Mouse (Mus musculus) CH12.LX (cell line): ENCODE measurements around the gene Traf4. TPM values are rescaled to one million over a fixed set of nuclear protein-coding genes. Genes with fewer than 3 reads are reported as not detected.

Source experiments
- DNase-seq: peaks from one replicate; pipeline ENCODE4 v3.0.0-alpha.2; 2013; ENCODE audit errors: extremely low read depth
- H3K27ac ChIP-seq: 2 replicates; pipeline ENCODE4 v1.5.1; 2012; ENCODE audit warnings: low read depth, mild to moderate bottlenecking, control low read depth, moderate library complexity; ENCODE audit not compliant: insufficient read depth
- H3K27me3 ChIP-seq: replicated peaks from 2 replicates; pipeline ENCODE3; 2012; ENCODE audit warnings: inconsistent platforms
- H3K36me3 ChIP-seq, 2 experiments: replicated peaks in 1 of 2; 2 replicates each; pipeline versions ENCODE3 to v1.6.1; 2012; ENCODE audit warnings: inconsistent platforms in 1 of 2, low read length in 1 of 2, mild to moderate bottlenecking in 1 of 2, mixed read lengths in 1 of 2, moderate library complexity in 1 of 2; ENCODE audit not compliant: control insufficient read depth in 1 of 2, insufficient read depth in 1 of 2
- H3K4me1 ChIP-seq, 2 experiments: 2 replicates each; pipeline ENCODE4 v1.6.1; 2012; ENCODE audit warnings: inconsistent platforms in 1 of 2, moderate library complexity in 1 of 2; ENCODE audit not compliant: insufficient read depth in 2 of 2, control insufficient read depth in 1 of 2
- H3K4me2 ChIP-seq: 2 replicates; pipeline ENCODE4 v1.6.1; 2012; ENCODE audit warnings: low read depth, mild to moderate bottlenecking, control low read depth; ENCODE audit not compliant: poor library complexity, insufficient read depth, severe bottlenecking
- H3K4me3 ChIP-seq, 3 experiments: fragments of 150-350 bp in 1 of 3; sonication (generic) in 1 of 3; replicated peaks in 1 of 3; 2 replicates each; pipeline versions ENCODE3 to v1.5.1; 2011 to 2012; ENCODE audit warnings: low read depth in 2 of 3, low read length in 2 of 3, mild to moderate bottlenecking in 2 of 3, moderate library complexity in 2 of 3, control low read depth in 1 of 3, improper control_type of control experiment in 1 of 3, inconsistent platforms in 1 of 3, mixed read lengths in 1 of 3; ENCODE audit not compliant: poor library complexity in 1 of 3
- H3K79me2 ChIP-seq: replicated peaks from 2 replicates; pipeline ENCODE4 v1.6.1; 2012; ENCODE audit warnings: mild to moderate bottlenecking, moderate library complexity; ENCODE audit not compliant: control insufficient read depth, poor library complexity, insufficient read depth, severe bottlenecking; ENCODE audit errors: extremely low read depth
- H3K9ac ChIP-seq: 2 replicates; pipeline ENCODE4 v1.6.1; 2012; ENCODE audit warnings: low read depth, mild to moderate bottlenecking, control low read depth, moderate library complexity; ENCODE audit not compliant: insufficient read depth
- H3K9me3 ChIP-seq: replicated peaks from 2 replicates; pipeline ENCODE3; 2012; ENCODE audit warnings: low read length, inconsistent platforms, mixed read lengths
- CHD1 ChIP-seq: IDR thresholded peaks from 2 replicates; pipeline ENCODE4 v1.6.1; 2012; ENCODE audit warnings: low read depth, low read length, improper control_type of control experiment, inconsistent platforms
- CHD2 ChIP-seq: IDR thresholded peaks from 2 replicates; pipeline ENCODE4 v1.6.1; 2011; ENCODE audit warnings: low read length, improper control_type of control experiment
- CTCF ChIP-seq, 2 experiments: IDR thresholded peaks in 1 of 2; conservative IDR thresholded peaks in 1 of 2; 2 replicates each; pipeline ENCODE4 v1.5.1; 2011 to 2012; ENCODE audit warnings: low read depth in 2 of 2, low read length in 2 of 2, improper control_type of control experiment in 1 of 2, inconsistent platforms in 1 of 2, mild to moderate bottlenecking in 1 of 2, moderate library complexity in 1 of 2
- ELF1 ChIP-seq: IDR thresholded peaks from 2 replicates; pipeline ENCODE4 v1.6.1; 2014; ENCODE audit warnings: low read depth, mild to moderate bottlenecking, inconsistent platforms, low read length, improper control_type of control experiment
- EP300 ChIP-seq: IDR thresholded peaks from 2 replicates; pipeline ENCODE4 v1.6.1; 2011; ENCODE audit warnings: low read length, improper control_type of control experiment
- ETS1 ChIP-seq: conservative IDR thresholded peaks from 2 replicates; pipeline ENCODE4 v1.6.1; 2012; ENCODE audit warnings: low read depth, mild to moderate bottlenecking, inconsistent platforms, low read length, improper control_type of control experiment, moderate library complexity
- IRF4 ChIP-seq: IDR thresholded peaks from 2 replicates; pipeline ENCODE4 v1.6.1; 2014; ENCODE audit warnings: low read depth, mild to moderate bottlenecking, inconsistent platforms, low read length, improper control_type of control experiment
- JUN ChIP-seq: IDR thresholded peaks from 2 replicates; pipeline ENCODE4 v1.6.1; 2011; ENCODE audit warnings: low read depth, mild to moderate bottlenecking, low read length, improper control_type of control experiment, moderate library complexity; ENCODE audit not compliant: insufficient read depth
- JUND ChIP-seq: conservative IDR thresholded peaks from 2 replicates; pipeline ENCODE4 v1.6.1; 2011; ENCODE audit warnings: low read depth, low read length, improper control_type of control experiment
- MAX ChIP-seq: IDR thresholded peaks from 2 replicates; pipeline ENCODE4 v1.6.1; 2011; ENCODE audit warnings: low read length, improper control_type of control experiment
- MAZ ChIP-seq: IDR thresholded peaks from 2 replicates; pipeline ENCODE4 v1.6.1; 2012; ENCODE audit warnings: low read depth, mild to moderate bottlenecking, inconsistent platforms, low read length, improper control_type of control experiment, moderate library complexity
- MEF2A ChIP-seq: IDR thresholded peaks from 2 replicates; pipeline ENCODE4 v1.6.1; 2014; ENCODE audit warnings: low read depth, mild to moderate bottlenecking, inconsistent platforms, low read length, improper control_type of control experiment, borderline replicate concordance
- MXI1 ChIP-seq: IDR thresholded peaks from 2 replicates; pipeline ENCODE4 v1.6.1; 2011; ENCODE audit warnings: mild to moderate bottlenecking, low read depth, low read length, improper control_type of control experiment
- MYC ChIP-seq: IDR thresholded peaks from 2 replicates; pipeline ENCODE4 v1.6.1; 2011; ENCODE audit warnings: low read depth, mild to moderate bottlenecking, improper control_type of control experiment, low read length
- NELFE ChIP-seq: IDR thresholded peaks from 2 replicates; pipeline ENCODE4 v1.6.1; 2011; ENCODE audit warnings: low read depth, low read length, improper control_type of control experiment
- PAX5 ChIP-seq: IDR thresholded peaks from 2 replicates; pipeline ENCODE4 v1.6.1; 2012; ENCODE audit warnings: low read length, inconsistent platforms, mixed read lengths
- POLR2AphosphoS2 ChIP-seq: IDR thresholded peaks from 2 replicates; pipeline ENCODE4 v1.6.1; 2011; ENCODE audit warnings: low read depth, low read length, improper control_type of control experiment
- RAD21 ChIP-seq: IDR thresholded peaks from 2 replicates; pipeline ENCODE4 v1.6.1; 2011; ENCODE audit warnings: low read depth, mild to moderate bottlenecking, low read length, improper control_type of control experiment, moderate library complexity
- SIN3A ChIP-seq: IDR thresholded peaks from 2 replicates; pipeline ENCODE4 v1.6.1; 2012; ENCODE audit warnings: low read length, improper control_type of control experiment, inconsistent platforms
- TCF12 ChIP-seq: IDR thresholded peaks from 2 replicates; pipeline ENCODE4 v1.6.1; 2014; ENCODE audit warnings: low read depth, mild to moderate bottlenecking, inconsistent platforms, low read length, improper control_type of control experiment
- UBTF ChIP-seq: IDR thresholded peaks from 2 replicates; pipeline ENCODE4 v1.6.1; 2012; ENCODE audit warnings: low read depth, mild to moderate bottlenecking, inconsistent platforms, low read length, improper control_type of control experiment, moderate library complexity
- ZC3H11A ChIP-seq: IDR thresholded peaks from 2 replicates; pipeline ENCODE4 v1.6.1; 2012; ENCODE audit warnings: low read depth, mild to moderate bottlenecking, inconsistent platforms, low read length, improper control_type of control experiment
- ZNF384 ChIP-seq: IDR thresholded peaks from 2 replicates; pipeline ENCODE4 v1.6.1; 2012; ENCODE audit warnings: low read depth, low read length, improper control_type of control experiment, inconsistent platforms
- dilution Hi-C: fragments of 300-500 bp; cut with MboI; formaldehyde crosslinking; loops from 2 replicates; pipeline ENCODE4 v1.14.3; 2020; ENCODE audit warnings: low sequenced_read_pairs; ENCODE audit not compliant: extremely low pct_unique_long_range_greater_than_20kb, extremely low pct_ligation_motif_present
- in situ Hi-C: fragments of 300-500 bp; cut with MboI; formaldehyde crosslinking; loops from 3 replicates; pipeline ENCODE4 v1.14.3; 2019; ENCODE audit warnings: low sequenced_read_pairs, low pct_ligation_motif_present, low pct_unique_long_range_greater_than_20kb, mixed read lengths
- polyA plus RNA-seq: library from polyadenylated mRNA; unstranded; fragments of >175 nt; gene quantifications from 2 replicates; pipeline ENCODE4 v1.2.1, GENCODE M21; 2012; ENCODE audit warnings: low read depth; ENCODE audit not compliant: insufficient read length
- total RNA-seq, 2 experiments: library from RNA; depleted of rRNA; stranded (reverse); fragments of 300-350 nt in 1 of 2; fragments of >200 nt in 1 of 2; gene quantifications; 2 replicates each; pipeline ENCODE4 v1.2.3; 2012 to 2014

Traf4 gene
- total and polyA plus RNA-seq, 3 experiments, result 20.8 to 68.7 (median 55.9) TPM

- TF ChIP-seq MYC (no peak), MAX (no peak), JUND (no peak), CHD1 (no peak), POLR2AphosphoS2 (peak; percentile 17; the same call in 1 of the 2 replicates), PAX5 (no peak), ETS1 (peak; percentile 19)
- TF ChIP-seq, all 38 proteins: peak for 13
Measured at GRCm38 (mm10) chr11:78163045-78163444, 2.3 kb downstream of the Traf4 start (continued).

GRCm38 (mm10) chr11:78162504-78162903 lies 2.9 kb downstream of the Traf4 start:
- Histone ChIP-seq H3K27ac (peak overlapping the region; percentile 91; the same call in 1 of the 2 replicates), H3K4me3 (peak overlapping the region in 2 of 3 experiments; percentile 73 to 97), H3K9me3 (no peaks in the 10 kb centered on the region), H3K36me3 (peaks cover 44 to 59% of the 10 kb centered on the region in 2 experiments), H3K27me3 (no peaks in the 10 kb centered on the region), H3K4me1 (peaks cover 24 to 53% of the 10 kb centered on the region in 2 experiments), H3K9ac (peak overlapping the region; percentile 68), H3K79me2 (peaks cover 33% of the 10 kb centered on the region), H3K4me2 (peak overlapping the region; percentile 79)
- TF ChIP-seq ZC3H11A, result no peak
- peak; percentile 74 for TF ChIP-seq TCF12
- TF ChIP-seq CTCF (conservative IDR thresholded peaks at IDR 0.05 in 1 of 2, IDR thresholded peaks at IDR 0.05 in 1 of 2; ENCODE audit: low read depth in 2 of 2, low read length in 2 of 2), result no peak
- TF ChIP-seq JUND, result no peak
- TF ChIP-seq CHD2, result peak; percentile 20; the same call in 1 of the 2 replicates
- no peak for TF ChIP-seq SIN3A
- no peak for TF ChIP-seq ZNF384
- no peak for TF ChIP-seq UBTF
- TF ChIP-seq EP300, result 0 out of 2 replicates have a peak, but pooled peaks have one; percentile 12
- TF ChIP-seq RAD21, result no peak
- TF ChIP-seq POLR2AphosphoS2, result peak; percentile 12; the same call in 1 of the 2 replicates
- no peak for TF ChIP-seq MEF2A
- DNase-seq, result no peak
- in situ Hi-C loops (no loop called here), dilution Hi-C loops (no loop called here)

- H3K9me3 ChIP-seq, result no peaks in the 10 kb centered on the region
- peak overlapping the region; percentile 91; the same call in 1 of the 2 replicates for H3K27ac ChIP-seq
- no peak overlapping the region for H3K4me2 ChIP-seq
- H3K36me3 ChIP-seq, result peaks cover 46 to 59% of the 10 kb centered on the region in 2 experiments
- dilution Hi-C loops (no loop called here), in situ Hi-C loops (no loop called here)
- peaks cover 33% of the 10 kb centered on the region for H3K79me2 ChIP-seq
- H3K9ac ChIP-seq, result no peak overlapping the region
- H3K27me3 ChIP-seq, result no peaks in the 10 kb centered on the region
- DNase-seq, result no peak
- TF ChIP-seq ELF1 (no peak), POLR2AphosphoS2 (no peak), NELFE (no peak), MXI1 (no peak), IRF4 (no peak), TCF12 (no peak), MAZ (no peak), MEF2A (no peak), JUN (no peak)
- H3K4me3 ChIP-seq, result no peak overlapping the region
- peaks cover 24 to 52% of the 10 kb centered on the region in 2 experiments for H3K4me1 ChIP-seq
Measured at GRCm38 (mm10) chr11:78161968-78162367, 3.4 kb downstream of the Traf4 start.
